Mouse (Mus musculus) intestine, postnatal 0 days (tissue): ENCODE measurements at regions not wholly inside any gene's neighbourhood (a gene's known extent, or its start where the extent isn't known, plus 50 kb on each side); places are given as distances from the start of the nearest gene placed in this dataset.
"Not testable (repeated sequence)": the region's sequence is repeated elsewhere in the genome, so short reads cannot be mapped to it uniquely, and the experiment has no call there.

Experiments used
- ATAC-seq: fragments of 200-750 bp; cut with Nextera tagmentation; 2 replicates; pipeline ENCODE4 v1.8.0; 2017; ENCODE audit warnings: mild to moderate bottlenecking, moderate TSS enrichment, moderate library complexity
- H3K27ac ChIP-seq: fragments of 300-500 bp; sonication (generic); 2 replicates; pipeline ENCODE4 v1.5.1; 2014; ENCODE audit warnings: mild to moderate bottlenecking, low read depth, low read length, moderate library complexity
- H3K27me3 ChIP-seq: fragments of 300-500 bp; sonication (generic); replicated peaks from 2 replicates; pipeline ENCODE4 v1.6.1; 2014; ENCODE audit warnings: low read length, mixed read lengths; ENCODE audit not compliant: control insufficient read depth, insufficient read depth
- H3K36me3 ChIP-seq: fragments of 300-500 bp; sonication (generic); 2 replicates; pipeline ENCODE4 v1.6.1; 2014; ENCODE audit warnings: mild to moderate bottlenecking, moderate library complexity; ENCODE audit not compliant: control insufficient read depth, insufficient read depth
- H3K4me1 ChIP-seq: fragments of 300-500 bp; sonication (generic); replicated peaks from 2 replicates; pipeline ENCODE4 v1.6.1; 2014; ENCODE audit warnings: antibody characterized with exemption, low read length, mixed read lengths; ENCODE audit not compliant: control insufficient read depth, insufficient read depth
- H3K4me2 ChIP-seq: fragments of 300-500 bp; sonication (generic); replicated peaks from 2 replicates; pipeline ENCODE4 v1.6.1; 2014; ENCODE audit warnings: low read depth, mild to moderate bottlenecking, moderate library complexity
- H3K4me3 ChIP-seq: fragments of 300-500 bp; sonication (generic); 2 replicates; pipeline ENCODE4 v1.5.1; 2014; ENCODE audit warnings: low read depth, low read length
- H3K9ac ChIP-seq: fragments of 300-500 bp; sonication (generic); 2 replicates; pipeline ENCODE4 v1.6.1; 2014; ENCODE audit warnings: mild to moderate bottlenecking, low read depth, low read length
- H3K9me3 ChIP-seq: fragments of 300-500 bp; sonication (generic); 2 replicates; pipeline ENCODE4 v1.6.1; 2016; ENCODE audit warnings: mixed run types; ENCODE audit not compliant: control insufficient read depth
- CTCF ChIP-seq: sonication (generic); IDR thresholded peaks from 2 replicates; pipeline ENCODE4 v1.5.1; 2016; ENCODE audit warnings: low read depth, mild to moderate bottlenecking, control low read depth, antibody characterized with exemption, moderate library complexity
- WGBS: fragments of 180-500 bp; shearing (Covaris S2); extraction: QIAGEN DNeasy Blood & Tissue Kit; methylation state at CpG from one replicate; pipeline ENCODE4 v1.1.7; 2014; 5-methylcytosine and 5-hydroxymethylcytosine counted together

- H3K27me3 ChIP-seq, result no peaks in the 10 kb centered on the region
- no peak for TF ChIP-seq CTCF
- H3K9ac ChIP-seq, result no peak overlapping the region
- H3K27ac ChIP-seq, result no peak overlapping the region
- 96% methylated on average over 2 of the region's 2 CpGs for WGBS
- no peak for ATAC-seq
- no peaks in the 10 kb centered on the region for H3K4me1 ChIP-seq
- no peak overlapping the region for H3K4me2 ChIP-seq
- no peaks in the 10 kb centered on the region for H3K9me3 ChIP-seq
- no peaks in the 10 kb centered on the region for H3K36me3 ChIP-seq
- no peak overlapping the region for H3K4me3 ChIP-seq
These were observed 469.6 kb upstream of the Tbl1xr1 start for GRCm38 (mm10) chr3:21606846-21607245.

- Histone ChIP-seq H3K27ac (no peak overlapping the region), H3K36me3 (no peaks in the 10 kb centered on the region), H3K27me3 (no peaks in the 10 kb centered on the region), H3K9ac (no peak overlapping the region), H3K4me2 (no peak overlapping the region), H3K9me3 (no peaks in the 10 kb centered on the region), H3K4me1 (no peaks in the 10 kb centered on the region), H3K4me3 (no peak overlapping the region)
- WGBS, result 83% methylated on average over 2 of the region's 2 CpGs
- no peak for ATAC-seq
- no peak for TF ChIP-seq CTCF
These were observed 466.2 kb upstream of the Tbl1xr1 start for GRCm38 (mm10) chr3:21610231-21610630.

- no peak for TF ChIP-seq CTCF
- Histone ChIP-seq H3K4me1 (no peaks in the 10 kb centered on the region), H3K9ac (no peak overlapping the region), H3K36me3 (no peaks in the 10 kb centered on the region), H3K27ac (no peak overlapping the region), H3K9me3 (no peaks in the 10 kb centered on the region), H3K4me3 (no peak overlapping the region), H3K27me3 (no peaks in the 10 kb centered on the region), H3K4me2 (no peak overlapping the region)
- WGBS, result 88% methylated on average over 2 of the region's 2 CpGs
- ATAC-seq, result no peak
These were observed 454.7 kb upstream of the Tbl1xr1 start for GRCm38 (mm10) chr3:21621745-21622144.

- no peaks in the 10 kb centered on the region for H3K27me3 ChIP-seq
- H3K9ac ChIP-seq, result no peak overlapping the region
- no peak overlapping the region for H3K4me2 ChIP-seq
- H3K9me3 ChIP-seq, result no peaks in the 10 kb centered on the region
- no peak overlapping the region for H3K4me3 ChIP-seq
- 94% methylated on average over 2 of the region's 2 CpGs for WGBS
- no peaks in the 10 kb centered on the region for H3K36me3 ChIP-seq
- ATAC-seq, result no peak
- no peak overlapping the region for H3K27ac ChIP-seq
- TF ChIP-seq CTCF, result no peak
- H3K4me1 ChIP-seq, result no peaks in the 10 kb centered on the region
These were observed 451.4 kb upstream of the Tbl1xr1 start for GRCm38 (mm10) chr3:21625039-21625438.

DNA sequence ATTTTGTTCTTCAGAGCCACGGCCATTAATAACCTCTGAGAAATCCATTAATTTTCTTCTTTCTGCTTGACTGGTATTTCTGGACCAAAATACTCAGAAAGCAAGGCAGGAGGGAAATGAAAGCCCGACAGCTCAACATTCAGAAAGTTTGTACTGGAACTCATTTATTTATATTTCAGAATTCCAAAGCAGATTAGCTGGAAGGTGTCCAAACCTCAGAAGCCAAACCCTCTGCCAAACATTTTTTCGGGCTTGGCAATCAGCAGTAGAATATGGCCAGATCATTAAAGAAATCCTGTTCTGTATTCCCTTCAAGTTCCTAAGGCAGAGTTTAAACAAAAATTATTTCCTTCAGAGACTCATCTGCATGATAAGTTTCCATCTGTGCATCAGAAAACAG lies 450.4 kb upstream of the Tbl1xr1 start:
- no peaks in the 10 kb centered on the region for H3K9me3 ChIP-seq
- no peak overlapping the region for H3K27ac ChIP-seq
- whole genome bisulfite sequencing, result 46% methylated on average over 3 of the region's 3 CpGs
- no peak for ATAC-seq
- no peaks in the 10 kb centered on the region for H3K27me3 ChIP-seq
- H3K36me3 ChIP-seq, result no peaks in the 10 kb centered on the region
- TF ChIP-seq CTCF, result no peak
- H3K4me3 ChIP-seq, result no peak overlapping the region
- no peak overlapping the region for H3K4me2 ChIP-seq
- H3K9ac ChIP-seq, result no peak overlapping the region
- no peaks in the 10 kb centered on the region for H3K4me1 ChIP-seq

DNA sequence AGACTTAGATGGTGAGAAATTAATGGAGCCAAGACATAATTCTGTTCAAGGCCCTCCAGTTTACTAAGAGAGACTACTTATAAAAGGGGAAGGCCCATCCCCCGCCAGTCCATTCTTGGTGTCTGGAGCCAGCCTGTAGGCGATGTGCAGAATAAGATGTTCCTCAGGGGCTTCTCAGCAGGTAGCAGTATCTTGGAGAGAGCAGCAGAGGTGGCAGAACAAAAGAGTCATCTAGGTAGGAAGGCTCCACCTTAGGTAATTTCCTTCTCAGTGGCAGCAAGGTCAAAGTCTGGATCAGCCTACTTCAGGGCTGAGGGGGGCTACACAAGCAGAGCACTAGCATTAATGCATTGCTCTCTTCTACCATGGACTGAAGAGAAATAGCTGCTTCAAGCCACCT lies 449.4 kb upstream of the Tbl1xr1 start:
- 85% methylated on average over 2 of the region's 2 CpGs for WGBS
- H3K4me1 ChIP-seq, H3K36me3 ChIP-seq, H3K27me3 ChIP-seq, ATAC-seq, H3K4me2 ChIP-seq, H3K27ac ChIP-seq, H3K9ac ChIP-seq, H3K9me3 ChIP-seq, H3K4me3 ChIP-seq: not testable (repeated sequence)

- no peaks in the 10 kb centered on the region for H3K36me3 ChIP-seq
- H3K9me3 ChIP-seq, result no peaks in the 10 kb centered on the region
- ATAC-seq, result no peak
- H3K4me1 ChIP-seq, result no peaks in the 10 kb centered on the region
- no peak overlapping the region for H3K4me3 ChIP-seq
- no peak overlapping the region for H3K4me2 ChIP-seq
- no peak overlapping the region for H3K27ac ChIP-seq
- no peak for TF ChIP-seq CTCF
- H3K27me3 ChIP-seq, result no peaks in the 10 kb centered on the region
- no peak overlapping the region for H3K9ac ChIP-seq
- WGBS, result 16% methylated on average over 1 of the region's 1 CpGs
These were observed 442.7 kb upstream of the Tbl1xr1 start for GRCm38 (mm10) chr3:21633600-21634221.
